Mouse (Mus musculus): Measurements from ENCODE around the gene Hoxb1. TPM values are rescaled to one million over a fixed set of nuclear protein-coding genes. Genes with fewer than 3 reads are reported as not detected.

Gene Hoxb1
- polyA plus RNA-seq, 1 experiment: not detected

GRCm38 (mm10) chr11:96353522-96353841 lies 12.1 kb upstream of the Hoxb1 start:
- WGBS: 21% methylated on average over 14 of the region's 14 CpGs
- no peaks in the 10 kb centered on the region for H3K36me3 ChIP-seq (ENCODE audit: control insufficient read depth, insufficient read depth, low read length)
- TF ChIP-seq CTCF (IDR thresholded peaks at IDR 0.05; ENCODE audit: extremely low read depth, insufficient read depth, insufficient read length, insufficient replicate concordance): no peak
- TF ChIP-seq POLR2A (IDR thresholded peaks at IDR 0.05; ENCODE audit: low read depth, low read length): no peak
- peak overlapping the region; percentile 36 for H3K4me3 ChIP-seq (ENCODE audit: extremely low read depth, insufficient read depth, insufficient read length)
- peaks cover 5% of the 10 kb centered on the region for H3K4me1 ChIP-seq (ENCODE audit: control insufficient read depth, insufficient read depth, insufficient read length)
- H3K27ac ChIP-seq (ENCODE audit: insufficient read depth, low read length): peak overlapping the region; percentile 57; the same call in 1 of the 2 replicates
- no peak for DNase-seq (ENCODE audit: low read depth in 1 of 2, low spot score in 2 of 2)
- H3K27me3 ChIP-seq (ENCODE audit: control insufficient read depth, insufficient read depth, low read length): peaks cover 24% of the 10 kb centered on the region

DNA sequence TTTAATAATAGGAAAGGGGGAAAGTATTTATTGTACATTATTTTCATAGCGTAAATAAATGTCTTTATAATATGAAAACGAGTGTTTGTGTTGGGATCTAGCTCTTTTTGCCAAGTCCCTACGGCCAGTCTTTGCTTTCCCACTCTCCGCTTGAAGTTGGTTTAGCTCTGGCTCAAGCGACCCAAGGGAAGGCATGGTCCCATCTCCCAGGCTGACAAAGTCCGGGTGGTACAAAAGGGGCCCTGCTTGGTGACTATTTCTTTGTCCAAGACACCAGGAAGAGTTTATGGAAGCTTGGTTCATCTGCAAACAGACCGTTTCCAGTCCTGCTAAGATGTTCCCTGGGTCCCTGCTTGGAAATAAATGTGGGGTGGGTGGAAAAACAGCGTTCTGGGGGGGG lies 11.6 kb upstream of the Hoxb1 start:
- H3K27me3 ChIP-seq (ENCODE audit: control insufficient read depth, insufficient read depth, low read length): peaks cover 24% of the 10 kb centered on the region
- no peak for TF ChIP-seq POLR2A (IDR thresholded peaks at IDR 0.05; ENCODE audit: low read depth, low read length)
- no peak for TF ChIP-seq CTCF (IDR thresholded peaks at IDR 0.05; ENCODE audit: extremely low read depth, insufficient read depth, insufficient read length, insufficient replicate concordance)
- no peak overlapping the region for H3K4me3 ChIP-seq (ENCODE audit: extremely low read depth, insufficient read depth, insufficient read length)
- no peaks in the 10 kb centered on the region for H3K36me3 ChIP-seq (ENCODE audit: control insufficient read depth, insufficient read depth, low read length)
- no peak for DNase-seq (ENCODE audit: low read depth in 1 of 2, low spot score in 2 of 2)
- 70% methylated on average over 8 of the region's 8 CpGs for whole genome bisulfite sequencing
- no peak overlapping the region; the same call in 1 of the 2 replicates for H3K27ac ChIP-seq (ENCODE audit: insufficient read depth, low read length)
- H3K4me1 ChIP-seq (ENCODE audit: control insufficient read depth, insufficient read depth, insufficient read length): peaks cover 5% of the 10 kb centered on the region

GRCm38 (mm10) chr11:96354376-96354775 lies 11.2 kb upstream of the Hoxb1 start:
- no peak for TF ChIP-seq POLR2A (IDR thresholded peaks at IDR 0.05; ENCODE audit: low read depth, low read length)
- no peak for TF ChIP-seq CTCF (IDR thresholded peaks at IDR 0.05; ENCODE audit: extremely low read depth, insufficient read depth, insufficient read length, insufficient replicate concordance)
- Histone ChIP-seq H3K27ac (ENCODE audit: insufficient read depth, low read length) (peak overlapping the region; percentile 22; the same call in 1 of the 2 replicates), H3K4me1 (ENCODE audit: control insufficient read depth, insufficient read depth, insufficient read length) (peaks cover 5% of the 10 kb centered on the region), H3K4me3 (ENCODE audit: extremely low read depth, insufficient read depth, insufficient read length) (no peak overlapping the region), H3K27me3 (ENCODE audit: control insufficient read depth, insufficient read depth, low read length) (peaks cover 24% of the 10 kb centered on the region), H3K36me3 (ENCODE audit: control insufficient read depth, insufficient read depth, low read length) (no peaks in the 10 kb centered on the region)
- 22% methylated on average over 25 of the region's 25 CpGs for WGBS
- DNase-seq (ENCODE audit: low read depth in 1 of 2, low spot score in 2 of 2): no peak

GRCm38 (mm10) chr11:96354801-96355311 lies 10.7 kb upstream of the Hoxb1 start:
- no peak for DNase-seq (ENCODE audit: low read depth in 1 of 2, low spot score in 2 of 2)
- Histone ChIP-seq H3K4me3 (ENCODE audit: extremely low read depth, insufficient read depth, insufficient read length) (no peak overlapping the region), H3K4me1 (ENCODE audit: control insufficient read depth, insufficient read depth, insufficient read length) (peaks cover 5% of the 10 kb centered on the region), H3K36me3 (ENCODE audit: control insufficient read depth, insufficient read depth, low read length) (no peaks in the 10 kb centered on the region), H3K27ac (ENCODE audit: insufficient read depth, low read length) (0 out of 2 replicates have a peak overlapping the region, but pooled peaks have one; percentile 22), H3K27me3 (ENCODE audit: control insufficient read depth, insufficient read depth, low read length) (peaks cover 24% of the 10 kb centered on the region)
- WGBS: 56% methylated on average over 9 of the region's 9 CpGs
- TF ChIP-seq CTCF (IDR thresholded peaks at IDR 0.05; ENCODE audit: extremely low read depth, insufficient read depth, insufficient read length, insufficient replicate concordance) (no peak), POLR2A (IDR thresholded peaks at IDR 0.05; ENCODE audit: low read depth, low read length) (no peak)

DNA sequence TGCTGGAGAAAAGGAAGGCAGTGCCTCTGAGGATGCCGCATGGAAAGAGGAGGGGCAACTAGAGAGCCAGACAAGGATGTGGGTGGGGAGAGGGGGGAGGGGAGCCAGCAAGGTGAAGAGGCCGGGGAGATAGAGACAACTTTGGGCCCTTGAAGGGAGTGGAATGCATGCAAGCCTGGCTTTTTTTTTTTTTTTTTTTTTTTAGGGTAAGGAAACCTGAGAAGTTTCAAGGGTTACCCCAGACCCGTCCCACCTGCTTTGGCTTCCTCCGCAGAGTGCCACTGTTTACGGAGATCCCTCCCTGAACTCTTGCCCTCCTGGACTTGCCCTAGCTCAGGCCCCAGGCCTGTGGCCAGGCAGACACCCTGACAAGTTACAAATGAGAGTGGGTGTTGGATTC lies 1.7 kb upstream of the Hoxb1 start:
- H3K36me3 ChIP-seq (ENCODE audit: control insufficient read depth, insufficient read depth, low read length): no peaks in the 10 kb centered on the region
- H3K4me1 ChIP-seq (ENCODE audit: control insufficient read depth, insufficient read depth, insufficient read length): peaks cover 4% of the 10 kb centered on the region; the same call in 1 of the 2 replicates
- DNase-seq (ENCODE audit: low read depth in 1 of 2, low spot score in 2 of 2): no peak
- H3K4me3 ChIP-seq (ENCODE audit: extremely low read depth, insufficient read depth, insufficient read length): no peak overlapping the region
- no peak overlapping the region for H3K27ac ChIP-seq (ENCODE audit: insufficient read depth, low read length)
- peaks cover 16% of the 10 kb centered on the region for H3K27me3 ChIP-seq (ENCODE audit: control insufficient read depth, insufficient read depth, low read length)
- 40% methylated on average over 5 of the region's 5 CpGs for WGBS
- TF ChIP-seq CTCF (IDR thresholded peaks at IDR 0.05; ENCODE audit: extremely low read depth, insufficient read depth, insufficient read length, insufficient replicate concordance): no peak
- no peak for TF ChIP-seq POLR2A (IDR thresholded peaks at IDR 0.05; ENCODE audit: low read depth, low read length)

DNA sequence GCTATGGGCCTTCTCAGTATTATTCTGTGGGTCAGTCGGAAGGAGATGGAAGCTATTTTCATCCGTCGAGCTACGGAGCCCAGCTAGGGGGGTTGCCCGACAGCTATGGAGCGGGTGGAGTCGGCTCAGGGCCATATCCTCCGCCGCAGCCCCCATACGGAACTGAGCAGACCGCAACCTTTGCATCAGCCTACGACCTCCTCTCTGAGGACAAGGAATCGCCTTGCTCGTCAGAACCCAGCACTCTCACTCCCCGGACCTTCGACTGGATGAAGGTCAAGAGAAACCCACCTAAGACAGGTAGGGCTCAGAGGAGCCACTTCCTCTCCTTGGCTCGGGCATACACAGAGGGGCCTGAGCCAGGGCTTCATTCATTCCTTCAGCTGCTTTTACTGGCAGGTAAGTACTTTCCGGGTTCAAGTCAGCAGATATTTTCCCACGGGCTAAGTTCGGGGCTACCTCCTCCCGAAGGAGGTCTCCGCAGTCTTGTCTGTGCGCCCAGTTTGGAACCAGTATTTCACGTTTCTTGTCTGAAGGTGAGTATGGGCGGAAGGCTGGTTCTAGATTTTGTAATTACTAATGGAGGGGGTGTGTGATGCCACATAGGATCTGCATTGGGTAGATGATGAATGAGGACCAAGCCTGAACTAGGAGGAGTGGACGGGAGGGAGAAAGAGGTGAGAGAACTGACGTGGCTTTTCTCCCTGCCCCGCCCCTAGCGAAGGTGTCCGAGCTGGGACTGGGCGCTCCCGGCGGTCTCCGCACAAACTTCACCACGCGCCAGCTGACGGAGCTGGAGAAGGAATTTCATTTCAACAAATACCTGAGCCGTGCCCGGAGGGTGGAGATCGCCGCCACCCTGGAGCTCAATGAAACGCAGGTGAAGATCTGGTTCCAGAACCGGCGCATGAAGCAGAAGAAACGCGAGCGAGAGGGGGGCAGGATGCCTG lies 815 bp downstream of the Hoxb1 start:
- H3K36me3 ChIP-seq (ENCODE audit: control insufficient read depth, insufficient read depth, low read length): no peaks in the 10 kb centered on the region
- no peak overlapping the region for H3K4me3 ChIP-seq (ENCODE audit: extremely low read depth, insufficient read depth, insufficient read length)
- DNase-seq (ENCODE audit: low read depth in 1 of 2, low spot score in 2 of 2): no peak
- no peak overlapping the region for H3K27ac ChIP-seq (ENCODE audit: insufficient read depth, low read length)
- H3K27me3 ChIP-seq (ENCODE audit: control insufficient read depth, insufficient read depth, low read length): peaks cover 16% of the 10 kb centered on the region
- 13% methylated on average over 47 of the region's 47 CpGs for WGBS
- H3K4me1 ChIP-seq (ENCODE audit: control insufficient read depth, insufficient read depth, insufficient read length): peaks cover 4% of the 10 kb centered on the region; the same call in 1 of the 2 replicates
- TF ChIP-seq CTCF (IDR thresholded peaks at IDR 0.05; ENCODE audit: extremely low read depth, insufficient read depth, insufficient read length, insufficient replicate concordance) (no peak), POLR2A (IDR thresholded peaks at IDR 0.05; ENCODE audit: low read depth, low read length) (no peak)
